Mouse (Mus musculus): ENCODE data around the gene Slc1a7. TPM values are rescaled to one million over a fixed set of nuclear protein-coding genes. Genes with fewer than 3 reads are reported as not detected.

Gene Slc1a7
- polyA plus RNA-seq, 2 experiments, result 0.03 TPM; not detected in 1

DNA sequence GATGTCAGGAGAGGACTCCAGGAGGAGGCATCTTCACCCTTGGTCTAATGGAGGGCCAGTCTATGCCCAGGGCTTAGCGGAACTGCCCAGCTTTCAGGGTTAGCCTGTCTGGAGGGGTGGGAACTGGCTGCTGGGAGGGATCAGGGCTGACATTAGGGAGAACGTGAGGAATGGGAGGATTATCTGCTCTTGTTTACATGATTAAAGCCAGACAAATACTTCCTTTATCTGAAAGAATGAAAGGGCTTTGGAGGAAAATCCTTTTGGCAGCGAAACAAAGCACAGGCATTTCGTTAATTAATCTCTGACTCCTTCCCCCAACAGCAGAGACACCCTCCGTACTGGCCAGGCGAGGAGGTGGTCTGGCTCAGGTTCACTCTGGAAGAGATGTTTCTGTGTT is 23.7 kb downstream of the Slc1a7 start:
- ATAC-seq (ENCODE audit: insufficient read depth), result no peak
- no peaks in the 10 kb centered on the region for H3K36me3 ChIP-seq (replicated peaks; ENCODE audit: control insufficient read depth, insufficient read depth, low read depth)
- H3K9ac ChIP-seq (replicated peaks), result no peak overlapping the region
- H3K27me3 ChIP-seq (ENCODE audit: control insufficient read depth, insufficient read depth, low read length), result no peaks in the 10 kb centered on the region
- DNase-seq (ENCODE audit: low read depth in 3 of 3, low spot score in 3 of 3), result no peak
- no peaks in the 10 kb centered on the region for H3K9me3 ChIP-seq (ENCODE audit: control insufficient read depth, low read length)
- TF ChIP-seq EP300 (IDR thresholded peaks at IDR 0.05; ENCODE audit: low read depth), result no peak
- no peak for TF ChIP-seq CTCF (IDR thresholded peaks at IDR 0.05; ENCODE audit: low read depth)
- H3K4me1 ChIP-seq (replicated peaks; ENCODE audit: control insufficient read depth in 2 of 2, insufficient read depth in 2 of 2, low read length in 1 of 2), result no peaks in the 10 kb centered on the region
- no peak overlapping the region for H3K27ac ChIP-seq
- no peak overlapping the region for H3K4me2 ChIP-seq (ENCODE audit: low read depth)
- WGBS (ENCODE audit: insufficient replicate concordance), result 41% methylated on average over 6 of the region's 6 CpGs
- H3K4me3 ChIP-seq (ENCODE audit: insufficient read depth in 1 of 2, low read depth in 2 of 2, low read length in 2 of 2), result no peak overlapping the region

DNA sequence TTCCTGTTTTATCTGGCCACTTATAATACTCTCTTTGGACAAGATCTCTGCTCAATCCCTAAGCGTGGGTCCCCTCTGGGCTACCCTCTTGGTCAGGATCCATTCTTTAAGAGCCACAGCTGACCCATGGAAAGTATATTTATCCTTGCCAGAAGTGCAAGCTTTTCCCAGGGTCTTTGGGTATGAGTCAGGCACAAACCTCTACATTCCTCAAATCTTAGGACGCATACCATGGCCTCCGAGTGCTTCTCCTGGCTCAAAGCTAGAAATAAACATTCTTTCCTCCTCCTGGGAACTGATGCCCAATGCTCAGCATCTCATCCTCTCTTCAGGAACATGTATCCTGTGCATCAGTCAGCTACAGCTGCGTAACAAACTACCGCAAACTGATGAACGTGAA is 26.9 kb downstream of the Slc1a7 start:
- Histone ChIP-seq H3K4me1 (replicated peaks; ENCODE audit: control insufficient read depth in 2 of 2, insufficient read depth in 2 of 2, low read length in 1 of 2) (no peaks in the 10 kb centered on the region), H3K9me3 (ENCODE audit: control insufficient read depth, low read length) (no peaks in the 10 kb centered on the region), H3K4me2 (ENCODE audit: low read depth) (no peak overlapping the region), H3K27ac (no peak overlapping the region), H3K4me3 (ENCODE audit: insufficient read depth in 1 of 2, low read depth in 2 of 2, low read length in 2 of 2) (no peak overlapping the region), H3K36me3 (replicated peaks; ENCODE audit: control insufficient read depth, insufficient read depth, low read depth) (no peaks in the 10 kb centered on the region), H3K27me3 (ENCODE audit: control insufficient read depth, insufficient read depth, low read length) (no peaks in the 10 kb centered on the region), H3K9ac (replicated peaks) (no peak overlapping the region)
- DNase-seq (ENCODE audit: low read depth in 3 of 3, low spot score in 3 of 3) (no peak), ATAC-seq (ENCODE audit: insufficient read depth) (no peak)
- TF ChIP-seq CTCF (IDR thresholded peaks at IDR 0.05; ENCODE audit: low read depth), result no peak
- TF ChIP-seq EP300 (IDR thresholded peaks at IDR 0.05; ENCODE audit: low read depth), result no peak
- 79% methylated on average over 6 of the region's 6 CpGs for WGBS (ENCODE audit: insufficient replicate concordance)

DNA sequence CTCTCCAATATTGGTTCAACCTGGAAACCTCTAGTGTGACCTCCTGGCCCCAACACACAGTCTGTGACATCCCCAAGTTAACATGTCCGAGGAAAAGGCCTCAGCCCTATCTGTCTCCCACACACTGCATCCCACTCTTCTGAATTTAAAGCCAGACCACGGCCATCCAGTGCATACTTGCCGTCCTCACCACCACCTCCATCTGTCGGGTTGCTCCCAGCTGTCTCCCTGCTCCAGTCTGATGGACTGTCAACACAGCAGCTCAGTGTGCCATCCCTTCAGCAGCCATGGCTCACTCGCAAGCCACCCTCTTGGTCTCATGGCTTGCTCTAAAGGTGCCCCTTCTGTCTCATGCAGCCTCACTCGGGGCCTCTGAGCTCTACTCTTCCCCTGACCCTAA is 27.6 kb downstream of the Slc1a7 start:
- H3K9ac ChIP-seq (replicated peaks), result no peak overlapping the region

DNA sequence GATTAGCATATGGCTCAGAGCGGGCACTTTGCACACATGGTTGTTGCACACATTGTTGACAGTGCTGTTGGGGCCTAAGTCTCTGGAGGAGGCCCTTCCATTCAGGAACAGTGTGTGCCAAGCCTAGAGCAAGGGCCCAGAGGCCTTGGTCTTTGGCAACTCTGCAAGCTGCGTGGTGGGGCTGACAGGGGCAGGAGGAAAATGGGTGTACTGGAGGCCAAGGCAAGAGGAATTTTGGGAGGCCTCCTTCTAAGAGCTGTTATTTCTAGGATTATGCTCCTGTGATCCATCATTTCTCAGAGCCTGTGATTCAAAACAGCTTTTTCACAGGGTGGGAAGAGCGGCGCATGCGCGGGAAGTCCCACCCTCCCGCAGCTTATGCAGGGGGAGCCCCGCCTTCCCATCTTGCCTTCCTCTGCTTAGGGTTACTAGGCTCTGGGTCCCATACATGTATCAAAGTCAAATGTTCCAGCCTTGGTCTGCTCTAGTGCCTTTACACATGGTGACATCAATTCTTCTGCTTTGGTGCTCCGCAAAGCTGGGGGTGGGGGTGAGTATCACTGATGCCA is 28.4 kb downstream of the Slc1a7 start:
- H3K4me2 ChIP-seq (ENCODE audit: low read depth), result no peak overlapping the region
- TF ChIP-seq CTCF (IDR thresholded peaks at IDR 0.05; ENCODE audit: low read depth) (no peak), EP300 (IDR thresholded peaks at IDR 0.05; ENCODE audit: low read depth) (no peak)
- no peak overlapping the region for H3K27ac ChIP-seq
- H3K36me3 ChIP-seq (replicated peaks; ENCODE audit: control insufficient read depth, insufficient read depth, low read depth), result no peaks in the 10 kb centered on the region
- DNase-seq (ENCODE audit: low read depth in 3 of 3, low spot score in 3 of 3), result no peak
- no peak overlapping the region for H3K4me3 ChIP-seq (ENCODE audit: insufficient read depth in 1 of 2, low read depth in 2 of 2, low read length in 2 of 2)
- no peak for ATAC-seq (ENCODE audit: insufficient read depth)
- H3K9me3 ChIP-seq (ENCODE audit: control insufficient read depth, low read length), result no peaks in the 10 kb centered on the region
- no peaks in the 10 kb centered on the region for H3K27me3 ChIP-seq (ENCODE audit: control insufficient read depth, insufficient read depth, low read length)
- H3K4me1 ChIP-seq (replicated peaks; ENCODE audit: control insufficient read depth in 2 of 2, insufficient read depth in 2 of 2, low read length in 1 of 2), result no peaks in the 10 kb centered on the region
- no peak overlapping the region for H3K9ac ChIP-seq (replicated peaks)
- WGBS (ENCODE audit: insufficient replicate concordance), result 78% methylated on average over 9 of the region's 9 CpGs

More for the DNA sequence above, 27.6 kb downstream of the Slc1a7 start:
- ATAC-seq (ENCODE audit: insufficient read depth) (no peak), DNase-seq (ENCODE audit: low read depth in 3 of 3, low spot score in 3 of 3) (no peak)
- H3K36me3 ChIP-seq (replicated peaks; ENCODE audit: control insufficient read depth, insufficient read depth, low read depth), result no peaks in the 10 kb centered on the region
- H3K4me3 ChIP-seq (ENCODE audit: insufficient read depth in 1 of 2, low read depth in 2 of 2, low read length in 2 of 2), result no peak overlapping the region
- no peaks in the 10 kb centered on the region for H3K4me1 ChIP-seq (replicated peaks; ENCODE audit: control insufficient read depth in 2 of 2, insufficient read depth in 2 of 2, low read length in 1 of 2)
- no peaks in the 10 kb centered on the region for H3K27me3 ChIP-seq (ENCODE audit: control insufficient read depth, insufficient read depth, low read length)
- H3K9me3 ChIP-seq (ENCODE audit: control insufficient read depth, low read length), result no peaks in the 10 kb centered on the region
- TF ChIP-seq CTCF (IDR thresholded peaks at IDR 0.05; ENCODE audit: low read depth), result no peak
- WGBS (ENCODE audit: insufficient replicate concordance), result 65% methylated on average over 6 of the region's 6 CpGs
- no peak overlapping the region for H3K27ac ChIP-seq
- no peak overlapping the region for H3K4me2 ChIP-seq (ENCODE audit: low read depth)

DNA sequence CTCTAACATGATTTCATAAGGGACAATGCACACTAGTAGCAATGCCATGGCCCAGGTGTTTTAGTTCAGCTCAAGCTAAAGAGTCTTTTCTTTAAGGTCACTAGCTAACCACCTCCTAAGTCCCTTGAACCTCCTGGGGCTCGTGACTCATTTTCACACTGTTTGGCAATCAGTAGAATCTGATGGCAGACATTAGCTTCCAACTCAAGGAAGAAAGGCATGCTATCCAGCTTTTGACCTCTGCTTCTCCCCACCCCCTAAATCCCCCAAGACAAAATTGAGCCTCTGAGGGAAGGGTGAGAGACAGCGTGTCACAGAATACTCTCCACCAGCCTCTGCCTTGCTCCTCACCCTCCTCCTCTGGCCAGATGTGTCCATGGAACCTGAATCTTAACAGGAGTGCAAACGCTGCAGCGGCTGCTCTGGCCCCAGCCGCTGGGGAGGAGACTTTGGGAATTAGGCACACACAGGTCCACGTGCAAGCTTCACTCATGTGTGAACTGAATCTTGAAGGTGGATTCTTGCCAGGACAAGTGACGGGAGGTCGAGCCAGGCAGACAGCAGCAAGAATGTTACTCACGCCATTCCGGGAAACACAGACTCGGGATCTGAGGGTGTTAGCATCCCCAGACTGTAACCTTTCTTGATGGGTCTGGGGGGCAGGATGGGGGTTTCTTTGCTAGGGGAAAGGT is 30.7 kb downstream of the Slc1a7 start:
- DNase-seq (ENCODE audit: low read depth in 3 of 3, low spot score in 3 of 3), result no peak
- 49% methylated on average over 11 of the region's 11 CpGs for WGBS (ENCODE audit: insufficient replicate concordance)

More for the DNA sequence above, 30.7 kb downstream of the Slc1a7 start:
- no peaks in the 10 kb centered on the region for H3K36me3 ChIP-seq (replicated peaks; ENCODE audit: control insufficient read depth, insufficient read depth, low read depth)
- no peaks in the 10 kb centered on the region for H3K9me3 ChIP-seq (ENCODE audit: control insufficient read depth, low read length)
- no peak overlapping the region for H3K4me3 ChIP-seq (ENCODE audit: insufficient read depth in 1 of 2, low read depth in 2 of 2, low read length in 2 of 2)
- no peak overlapping the region for H3K4me2 ChIP-seq (ENCODE audit: low read depth)
- no peak overlapping the region for H3K27ac ChIP-seq
- no peak for ATAC-seq (ENCODE audit: insufficient read depth)
- no peaks in the 10 kb centered on the region for H3K4me1 ChIP-seq (replicated peaks; ENCODE audit: control insufficient read depth in 2 of 2, insufficient read depth in 2 of 2, low read length in 1 of 2)
- no peak for TF ChIP-seq EP300 (IDR thresholded peaks at IDR 0.05; ENCODE audit: low read depth)
- TF ChIP-seq CTCF (IDR thresholded peaks at IDR 0.05; ENCODE audit: low read depth), result no peak
- no peak overlapping the region for H3K9ac ChIP-seq (replicated peaks)
- H3K27me3 ChIP-seq (ENCODE audit: control insufficient read depth, insufficient read depth, low read length), result no peaks in the 10 kb centered on the region
